Mouse (Mus musculus): Measurements from ENCODE around the gene Eri2. TPM values are rescaled to one million over a fixed set of nuclear protein-coding genes. Genes with fewer than 3 reads are reported as not detected.
"Not testable (repeated sequence)": the region's sequence is repeated elsewhere in the genome, so short reads cannot be mapped to it uniquely, and the experiment has no call there.

Gene Eri2
- polyA plus RNA-seq, 1 experiment from 2014 or later = 22.7 TPM

GRCm38 (mm10) chr7:119731262-119731661, 62.6 kb downstream of the Eri2 start:
- 84% methylated on average over 4 of the region's 4 CpGs for WGBS
- not testable (repeated sequence) for ATAC-seq

GRCm38 (mm10) chr7:119727621-119728020, 66.2 kb downstream of the Eri2 start:
- no peaks in the 10 kb centered on the region for H3K9me3 ChIP-seq
- H3K4me2 ChIP-seq (replicated peaks) = no peak overlapping the region
- H3K27ac ChIP-seq = no peak overlapping the region
- H3K27me3 ChIP-seq = no peaks in the 10 kb centered on the region
- no peak overlapping the region for H3K9ac ChIP-seq (replicated peaks)
- no peak overlapping the region for H3K4me3 ChIP-seq (replicated peaks)
- no peaks in the 10 kb centered on the region for H3K36me3 ChIP-seq
- WGBS = 97% methylated on average over 2 of the region's 2 CpGs
- no peaks in the 10 kb centered on the region for H3K4me1 ChIP-seq (replicated peaks)
- no peak for ATAC-seq

More at GRCm38 (mm10) chr7:119731262-119731661, 62.6 kb downstream of the Eri2 start:
- H3K27ac ChIP-seq; H3K9ac ChIP-seq (replicated peaks); H3K4me3 ChIP-seq (replicated peaks); H3K4me1 ChIP-seq (replicated peaks); H3K9me3 ChIP-seq; H3K4me2 ChIP-seq (replicated peaks); H3K36me3 ChIP-seq; H3K27me3 ChIP-seq: not testable (repeated sequence)

- H3K27me3 ChIP-seq = no peaks in the 10 kb centered on the region
- peaks cover 18% of the 10 kb centered on the region for H3K4me1 ChIP-seq (replicated peaks)
- H3K27ac ChIP-seq = peak overlapping the region; percentile 45
- peak; percentile 70 for ATAC-seq
- H3K36me3 ChIP-seq = peaks cover 27% of the 10 kb centered on the region
- WGBS = 15% methylated on average over 8 of the region's 8 CpGs
- H3K9me3 ChIP-seq = no peaks in the 10 kb centered on the region
- peak overlapping the region; percentile 86 for H3K9ac ChIP-seq (replicated peaks)
- peak overlapping the region; percentile 97 for H3K4me3 ChIP-seq (replicated peaks)
- peak overlapping the region; percentile 87 for H3K4me2 ChIP-seq (replicated peaks)
Measured at GRCm38 (mm10) chr7:119720947-119721310, 72.9 kb downstream of the Eri2 start.

GRCm38 (mm10) chr7:119720253-119720946, 73.5 kb downstream of the Eri2 start, which contains the start of gene Thumpd1:
Gene Thumpd1 (minus strand): TSS chr7:119720798.
- H3K9ac ChIP-seq (replicated peaks) = peak within 1 kb of the TSS; percentile 86
- peaks cover 32% of the 10 kb centered on the region for H3K36me3 ChIP-seq
- H3K27me3 ChIP-seq = no peaks in the 10 kb centered on the region
- WGBS = under 1% methylated on average over 60 of the region's 60 CpGs
- no peaks in the 10 kb centered on the region for H3K9me3 ChIP-seq
- peak within 1 kb of the TSS; percentile 87 for H3K4me2 ChIP-seq (replicated peaks)
- peak within 1 kb of the TSS; percentile 65 for H3K27ac ChIP-seq
- ATAC-seq = peak; percentile 94
- H3K4me1 ChIP-seq (replicated peaks) = peaks cover 18% of the 10 kb centered on the region
- H3K4me3 ChIP-seq (replicated peaks) = peak within 1 kb of the TSS; percentile 97

Other genes starting within 250 kb of the Eri2 start
- gene Acsm2, start 239.7 kb downstream of the Eri2 start, polyA plus RNA-seq (2015; fragmentation: Nextera tagmentation; extraction: Ambion mirVana) = not detected in 2 replicates
- not detected in 2 replicates for gene Acsm1, start 187.0 kb downstream of the Eri2 start, polyA plus RNA-seq (2015; fragmentation: Nextera tagmentation; extraction: Ambion mirVana)
- not detected in 2 replicates for gene Acsm4, start 104.0 kb downstream of the Eri2 start, polyA plus RNA-seq (2015; fragmentation: Nextera tagmentation; extraction: Ambion mirVana)
- gene Thumpd1, start 73.3 kb downstream of the Eri2 start, polyA plus RNA-seq (2015; fragmentation: Nextera tagmentation; extraction: Ambion mirVana) = 85.1 and 90.5 TPM in 2 replicates
- 0.11 and 0.12 TPM in 2 replicates for gene Acsm3, start 33.1 kb downstream of the Eri2 start, polyA plus RNA-seq (2015; fragmentation: Nextera tagmentation; extraction: Ambion mirVana)
- 14.9 and 15.8 TPM in 2 replicates for gene Rexo5, start 52 bp downstream of the Eri2 start, polyA plus RNA-seq (2015; fragmentation: Nextera tagmentation; extraction: Ambion mirVana)
- 17.3 and 17.9 TPM in 2 replicates for gene Lyrm1, start 101.8 kb upstream of the Eri2 start, polyA plus RNA-seq (2015; fragmentation: Nextera tagmentation; extraction: Ambion mirVana)
- 18.8 and 18.9 TPM in 2 replicates for gene Dcun1d3, start 102.2 kb upstream of the Eri2 start, polyA plus RNA-seq (2015; fragmentation: Nextera tagmentation; extraction: Ambion mirVana)

Data from midbrain, embryonic 13.5 days (tissue).